Mouse (Mus musculus): Measurements from ENCODE around the gene Hsd3b7. TPM values are rescaled to one million over a fixed set of nuclear protein-coding genes. Genes with fewer than 3 reads are reported as not detected.

Hsd3b7 gene
- polyA plus RNA-seq, 1 experiment from 2014 or later = 31.8 TPM

DNA sequence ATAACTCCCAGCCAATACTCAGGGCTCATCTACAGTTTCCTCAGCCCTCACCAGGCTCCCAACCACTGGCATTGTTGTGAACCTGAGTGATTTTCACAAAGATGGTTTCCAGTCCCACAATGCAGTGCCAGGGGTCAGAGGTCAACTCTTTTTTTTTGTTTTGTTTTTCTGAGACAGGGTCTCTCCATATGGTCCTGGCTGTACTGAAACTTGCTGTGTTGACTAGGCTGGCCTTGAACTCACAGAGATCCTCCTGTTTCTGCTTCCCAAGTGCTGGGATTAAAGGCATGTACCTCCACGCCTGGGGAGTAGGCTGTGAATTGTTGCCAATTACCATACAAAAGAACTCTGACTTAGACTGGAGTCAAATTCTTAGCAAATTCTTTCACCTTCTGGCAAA lies 9.4 kb downstream of the Hsd3b7 start:
- no peaks in the 10 kb centered on the region for H3K9me3 ChIP-seq
- no peaks in the 10 kb centered on the region for H3K4me1 ChIP-seq
- H3K36me3 ChIP-seq = no peaks in the 10 kb centered on the region
- WGBS = 86% methylated on average over 1 of the region's 1 CpGs
- no peak overlapping the region for H3K4me3 ChIP-seq (replicated peaks)
- no peak overlapping the region for H3K4me2 ChIP-seq
- no peak for ATAC-seq (ENCODE audit: insufficient read depth, low FRiP score, low read depth)
- no peaks in the 10 kb centered on the region for H3K27me3 ChIP-seq (replicated peaks)
- H3K27ac ChIP-seq = no peak overlapping the region
- no peak overlapping the region for H3K9ac ChIP-seq

DNA sequence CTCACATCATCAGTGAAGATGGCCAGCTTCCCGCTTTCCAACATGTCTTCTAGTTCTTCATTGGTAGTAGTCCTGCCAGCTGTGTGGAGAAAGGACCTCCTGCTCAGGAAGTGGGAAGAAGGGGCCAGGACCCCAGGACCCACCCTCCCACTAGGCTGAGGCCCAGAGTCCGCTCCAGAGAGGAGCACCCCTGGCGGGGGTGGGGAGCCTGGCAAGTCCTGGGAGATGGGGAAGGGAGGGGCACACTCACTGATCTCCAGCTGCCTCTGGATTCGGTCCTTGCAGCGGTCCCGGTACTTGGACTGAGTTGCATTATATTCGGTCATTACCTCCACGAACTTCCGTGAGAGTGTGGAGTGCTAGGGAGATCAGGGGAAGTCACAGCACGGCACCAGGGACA lies 10.2 kb downstream of the Hsd3b7 start:
- Histone ChIP-seq H3K36me3 (no peaks in the 10 kb centered on the region), H3K4me1 (0 out of 2 replicates have a peak, but pooled peaks cover 1% of the 10 kb centered on the region), H3K9me3 (no peaks in the 10 kb centered on the region), H3K27ac (no peak overlapping the region), H3K4me2 (no peak overlapping the region), H3K4me3 (replicated peaks) (no peak overlapping the region), H3K9ac (no peak overlapping the region), H3K27me3 (replicated peaks) (no peaks in the 10 kb centered on the region)
- no peak for ATAC-seq (ENCODE audit: insufficient read depth, low FRiP score, low read depth)
- 68% methylated on average over 10 of the region's 10 CpGs for WGBS

DNA sequence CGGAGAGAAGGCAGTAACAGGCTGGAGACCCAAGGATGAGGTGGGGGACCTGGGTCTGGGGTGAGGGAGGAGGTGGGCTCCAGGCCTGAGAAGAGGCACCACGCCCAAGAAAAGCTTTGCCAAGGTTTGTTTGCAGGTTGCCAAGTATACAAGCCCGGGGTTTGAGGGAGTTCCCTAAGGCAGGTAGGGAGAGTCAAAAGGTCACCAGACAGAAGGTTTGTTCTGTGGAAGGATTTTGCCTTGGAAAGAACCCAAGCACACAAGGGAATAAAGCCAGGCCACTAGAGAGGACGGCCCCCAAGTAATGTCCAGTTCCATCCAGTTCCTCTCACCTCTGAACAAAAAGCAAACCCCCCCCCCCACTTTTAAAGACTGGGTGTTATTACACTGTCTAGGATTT lies 10.8 kb downstream of the Hsd3b7 start:
- WGBS = 75% methylated on average over 4 of the region's 4 CpGs
- Histone ChIP-seq H3K4me1 (0 out of 2 replicates have a peak, but pooled peaks cover 4% of the 10 kb centered on the region), H3K9ac (no peak overlapping the region), H3K27me3 (replicated peaks) (no peaks in the 10 kb centered on the region), H3K9me3 (no peaks in the 10 kb centered on the region), H3K4me2 (no peak overlapping the region), H3K4me3 (replicated peaks) (no peak overlapping the region), H3K27ac (no peak overlapping the region), H3K36me3 (no peaks in the 10 kb centered on the region)
- no peak for ATAC-seq (ENCODE audit: insufficient read depth, low FRiP score, low read depth)

DNA sequence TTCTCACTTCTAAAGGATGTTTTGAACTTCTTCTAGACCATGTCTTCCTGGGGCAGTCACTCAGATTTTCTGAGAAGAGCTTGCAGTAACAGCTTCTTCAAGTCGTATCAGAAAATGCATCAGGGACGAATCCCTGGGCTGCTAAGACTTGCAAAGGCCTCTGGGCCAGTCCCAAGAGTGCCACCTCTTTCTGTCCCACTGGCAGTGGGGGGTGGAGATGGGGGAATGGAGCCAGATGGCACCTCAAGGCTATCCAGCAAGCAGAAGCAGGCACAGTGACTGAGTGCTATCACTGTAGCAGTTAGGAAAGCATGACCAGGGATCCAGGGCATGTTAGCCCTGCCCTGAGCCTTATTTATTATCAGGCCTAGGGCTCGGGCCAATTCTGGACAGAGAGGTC lies 11.9 kb downstream of the Hsd3b7 start:
- no peak overlapping the region for H3K4me2 ChIP-seq
- 86% methylated on average over 3 of the region's 3 CpGs for WGBS

DNA sequence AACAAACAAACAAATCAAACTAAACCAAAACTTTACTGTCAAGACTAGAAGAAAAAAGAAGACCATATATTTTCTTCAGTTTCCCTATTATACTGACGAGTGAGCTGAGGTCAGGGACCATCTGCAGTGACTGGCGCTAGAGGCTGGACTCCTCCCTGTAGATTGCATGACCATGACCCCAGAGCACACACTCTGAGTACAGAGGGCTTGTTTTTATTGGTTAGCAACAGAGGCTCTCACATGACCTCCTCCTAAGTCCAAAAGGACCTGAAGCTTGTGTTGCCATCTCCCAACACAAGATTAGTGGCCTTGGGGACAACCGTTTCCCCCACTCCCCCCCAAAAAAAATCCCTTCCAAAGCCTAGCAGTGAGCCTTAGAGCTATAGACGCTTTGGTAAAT lies 13.4 kb downstream of the Hsd3b7 start:
- Histone ChIP-seq H3K27ac (peak overlapping the region; percentile 11; the same call in 1 of the 2 replicates), H3K9me3 (no peaks in the 10 kb centered on the region), H3K4me2 (no peak overlapping the region), H3K4me3 (replicated peaks) (no peak overlapping the region), H3K4me1 (0 out of 2 replicates have a peak, but pooled peaks cover 4% of the 10 kb centered on the region), H3K36me3 (no peaks in the 10 kb centered on the region), H3K27me3 (replicated peaks) (no peaks in the 10 kb centered on the region), H3K9ac (no peak overlapping the region)
- WGBS = 66% methylated on average over 4 of the region's 4 CpGs
- no peak for ATAC-seq (ENCODE audit: insufficient read depth, low FRiP score, low read depth)

More for the DNA sequence above, 11.9 kb downstream of the Hsd3b7 start:
- no peak for ATAC-seq (ENCODE audit: insufficient read depth, low FRiP score, low read depth)
- no peak overlapping the region for H3K27ac ChIP-seq
- H3K4me1 ChIP-seq = 0 out of 2 replicates have a peak, but pooled peaks cover 4% of the 10 kb centered on the region
- H3K4me3 ChIP-seq (replicated peaks) = no peak overlapping the region
- H3K9me3 ChIP-seq = no peaks in the 10 kb centered on the region
- no peaks in the 10 kb centered on the region for H3K36me3 ChIP-seq
- no peak overlapping the region for H3K9ac ChIP-seq
- no peaks in the 10 kb centered on the region for H3K27me3 ChIP-seq (replicated peaks)

DNA sequence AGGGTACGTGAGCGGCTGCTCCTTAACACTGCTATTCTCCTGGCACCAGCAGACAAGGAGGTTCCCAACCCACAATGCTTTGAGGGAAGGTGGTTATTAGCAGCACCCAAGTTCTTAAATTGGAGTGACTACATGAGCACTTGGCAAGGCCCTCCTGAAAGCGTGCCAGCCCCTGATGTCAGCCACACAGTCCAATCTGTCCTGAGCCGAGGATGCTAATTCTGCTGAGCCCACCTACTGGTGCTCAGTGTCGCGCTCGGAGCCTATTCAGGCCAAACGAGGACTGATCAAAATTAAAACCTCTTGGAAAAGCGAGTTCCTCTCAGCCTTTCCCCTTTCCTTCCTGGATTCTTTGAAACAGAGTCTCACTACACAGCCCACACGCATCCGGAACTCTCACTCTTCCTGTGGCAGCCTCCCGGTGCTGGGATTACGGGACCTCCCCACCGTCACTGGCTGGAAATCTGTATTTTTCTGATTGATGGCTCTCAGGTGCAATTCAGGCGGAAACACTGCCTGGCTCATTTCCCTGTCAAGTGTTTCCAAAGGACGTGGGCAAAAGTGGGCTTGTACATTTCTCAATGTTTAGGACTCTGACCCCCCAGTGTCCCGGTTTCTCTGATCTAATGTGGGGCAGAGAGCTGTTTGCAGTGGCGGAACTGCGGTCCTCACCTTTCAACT lies 14.0 kb downstream of the Hsd3b7 start:
- 79% methylated on average over 19 of the region's 19 CpGs for WGBS
- Histone ChIP-seq H3K27ac (peak overlapping the region; percentile 13; the same call in 1 of the 2 replicates), H3K4me3 (replicated peaks) (no peak overlapping the region), H3K36me3 (no peaks in the 10 kb centered on the region), H3K27me3 (replicated peaks) (no peaks in the 10 kb centered on the region), H3K9ac (no peak overlapping the region), H3K4me2 (no peak overlapping the region), H3K4me1 (0 out of 2 replicates have a peak, but pooled peaks cover 4% of the 10 kb centered on the region), H3K9me3 (no peaks in the 10 kb centered on the region)
- no peak for ATAC-seq (ENCODE audit: insufficient read depth, low FRiP score, low read depth)

DNA sequence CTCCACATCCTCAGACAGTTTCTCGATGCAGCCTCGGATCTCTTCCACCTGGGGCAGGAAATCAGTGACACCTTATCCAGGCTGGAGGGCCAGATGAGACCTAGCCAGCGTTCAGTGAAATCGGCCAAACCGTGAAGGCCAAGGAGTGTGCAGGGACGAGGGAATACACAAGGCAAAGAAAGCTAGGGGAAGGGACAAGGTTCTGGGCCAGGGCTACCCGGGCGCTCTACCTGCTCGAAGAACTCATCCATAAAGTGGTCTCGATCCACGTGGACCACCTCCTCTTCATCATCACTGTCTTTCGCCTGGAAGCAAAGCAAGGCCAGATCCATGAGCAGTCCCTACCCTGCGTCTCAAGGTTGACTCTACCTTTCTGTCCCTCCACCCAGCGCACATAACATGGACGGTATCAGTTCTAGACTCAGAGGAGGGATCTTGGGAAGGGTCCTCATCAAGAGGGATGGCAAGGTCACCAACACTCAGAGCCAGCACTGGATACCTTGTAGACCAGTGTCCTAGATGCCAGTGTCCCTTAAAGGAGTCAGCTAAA lies 14.8 kb downstream of the Hsd3b7 start:
- WGBS = 87% methylated on average over 15 of the region's 15 CpGs

DNA sequence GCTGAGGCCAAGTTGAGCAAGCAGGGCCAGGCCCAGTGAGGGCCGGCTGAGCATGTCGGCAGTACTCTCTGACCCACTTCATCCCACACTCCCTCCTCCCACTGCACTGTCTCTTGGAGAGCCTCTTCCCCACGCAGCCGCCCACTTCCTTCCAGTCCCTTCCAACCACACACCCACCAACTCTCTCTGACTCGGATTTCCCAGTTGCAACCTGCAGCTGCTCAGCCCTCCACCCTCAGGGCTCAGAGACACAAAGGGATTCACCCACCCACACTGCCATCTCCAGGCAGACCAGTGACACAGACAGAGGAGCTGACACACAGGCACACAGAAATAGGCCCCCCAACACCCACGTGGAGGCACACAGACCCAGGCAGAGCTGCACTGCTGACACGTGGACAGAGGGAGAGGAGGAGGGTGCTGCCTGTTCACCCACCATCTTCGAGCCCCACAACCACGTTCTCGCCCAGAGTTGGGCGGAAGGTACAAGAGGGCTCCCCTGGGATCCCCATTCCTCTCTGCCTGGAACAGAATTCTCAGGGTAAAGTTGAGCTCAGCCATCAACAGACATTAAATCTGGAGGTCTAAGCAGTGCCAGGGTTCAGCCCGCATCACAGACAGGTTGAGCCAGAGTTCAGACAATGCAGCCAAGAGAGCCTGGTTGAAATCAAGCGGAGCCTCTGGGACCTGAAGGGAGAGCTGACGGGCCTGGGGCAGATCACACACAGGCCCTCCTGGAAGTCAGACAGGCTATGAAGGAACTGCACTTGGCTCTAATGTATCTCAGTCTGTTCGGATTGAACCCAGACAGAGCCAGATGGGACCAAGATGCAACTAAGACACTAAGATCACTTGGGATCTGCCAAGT lies 15.8 kb downstream of the Hsd3b7 start:
- H3K9ac ChIP-seq = no peak overlapping the region
- H3K27ac ChIP-seq = no peak overlapping the region
- H3K4me2 ChIP-seq = no peak overlapping the region
- H3K9me3 ChIP-seq = no peaks in the 10 kb centered on the region
- ATAC-seq (ENCODE audit: insufficient read depth, low FRiP score, low read depth) = peak; percentile 37; the same call in 1 of the 2 replicates
- H3K27me3 ChIP-seq (replicated peaks) = no peaks in the 10 kb centered on the region
- H3K4me3 ChIP-seq (replicated peaks) = no peak overlapping the region
- no peaks in the 10 kb centered on the region for H3K36me3 ChIP-seq
- 57% methylated on average over 15 of the region's 15 CpGs for WGBS
- 0 out of 2 replicates have a peak, but pooled peaks cover 4% of the 10 kb centered on the region for H3K4me1 ChIP-seq

More for the DNA sequence above, 14.8 kb downstream of the Hsd3b7 start:
- Histone ChIP-seq H3K4me3 (replicated peaks) (no peak overlapping the region), H3K9ac (no peak overlapping the region), H3K27ac (0 out of 2 replicates have a peak overlapping the region, but pooled peaks have one; percentile 13), H3K4me2 (no peak overlapping the region), H3K9me3 (no peaks in the 10 kb centered on the region), H3K4me1 (0 out of 2 replicates have a peak, but pooled peaks cover 4% of the 10 kb centered on the region), H3K36me3 (no peaks in the 10 kb centered on the region), H3K27me3 (replicated peaks) (no peaks in the 10 kb centered on the region)
- no peak for ATAC-seq (ENCODE audit: insufficient read depth, low FRiP score, low read depth)

DNA sequence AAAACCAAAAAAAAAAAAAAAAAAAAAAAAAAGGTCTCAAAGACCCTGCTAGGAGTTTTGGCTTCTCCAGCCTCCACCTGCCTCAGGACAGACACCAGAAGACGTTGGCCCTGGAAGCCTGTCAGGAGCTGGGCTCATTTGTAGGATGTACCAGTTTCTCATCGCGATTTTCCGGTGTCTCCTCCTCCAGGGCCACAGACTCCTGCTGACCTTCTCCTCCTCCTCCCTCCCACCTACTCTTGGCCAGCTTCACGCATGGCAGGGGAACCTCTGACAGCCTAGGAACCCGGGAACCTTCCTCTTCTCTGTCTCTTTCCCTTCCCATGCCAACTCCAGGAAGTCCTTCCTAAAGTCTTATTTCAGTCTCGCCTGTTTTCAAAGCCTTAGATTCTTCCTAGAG lies 16.6 kb downstream of the Hsd3b7 start:
- Histone ChIP-seq H3K9me3 (no peaks in the 10 kb centered on the region), H3K4me2 (no peak overlapping the region), H3K36me3 (no peaks in the 10 kb centered on the region), H3K4me1 (0 out of 2 replicates have a peak, but pooled peaks cover 4% of the 10 kb centered on the region), H3K27ac (no peak overlapping the region), H3K27me3 (replicated peaks) (no peaks in the 10 kb centered on the region), H3K9ac (no peak overlapping the region), H3K4me3 (replicated peaks) (no peak overlapping the region)
- WGBS = 71% methylated on average over 7 of the region's 7 CpGs
- ATAC-seq (ENCODE audit: insufficient read depth, low FRiP score, low read depth) = no peak

DNA sequence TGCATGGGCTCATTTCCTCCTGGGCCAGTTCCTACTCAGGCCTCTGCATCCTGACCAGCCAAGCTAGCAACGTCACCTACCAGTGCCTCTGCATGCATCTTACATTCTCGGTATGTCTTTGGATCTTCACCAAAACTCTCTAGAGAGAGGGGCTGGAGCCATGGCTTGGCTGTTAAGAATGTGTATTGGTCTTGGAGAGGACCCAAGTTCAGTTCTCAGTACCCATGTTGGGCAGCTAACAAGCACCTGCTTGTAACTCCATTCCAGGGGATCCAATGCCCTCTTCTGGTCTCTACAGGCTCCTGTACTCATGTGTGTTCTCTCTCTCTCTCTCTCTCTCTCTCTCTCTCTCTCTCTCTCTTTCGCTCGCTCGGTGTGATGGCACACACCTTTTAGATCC lies 17.4 kb downstream of the Hsd3b7 start:
- no peaks in the 10 kb centered on the region for H3K36me3 ChIP-seq
- no peak overlapping the region for H3K27ac ChIP-seq
- no peak overlapping the region for H3K9ac ChIP-seq
- H3K4me3 ChIP-seq (replicated peaks) = no peak overlapping the region
- WGBS = 82% methylated on average over 5 of the region's 5 CpGs
- no peaks in the 10 kb centered on the region for H3K9me3 ChIP-seq
- H3K4me1 ChIP-seq = peaks cover 4% of the 10 kb centered on the region; the same call in 1 of the 2 replicates
- no peak overlapping the region for H3K4me2 ChIP-seq
- no peak for ATAC-seq (ENCODE audit: insufficient read depth, low FRiP score, low read depth)
- H3K27me3 ChIP-seq (replicated peaks) = no peaks in the 10 kb centered on the region

DNA sequence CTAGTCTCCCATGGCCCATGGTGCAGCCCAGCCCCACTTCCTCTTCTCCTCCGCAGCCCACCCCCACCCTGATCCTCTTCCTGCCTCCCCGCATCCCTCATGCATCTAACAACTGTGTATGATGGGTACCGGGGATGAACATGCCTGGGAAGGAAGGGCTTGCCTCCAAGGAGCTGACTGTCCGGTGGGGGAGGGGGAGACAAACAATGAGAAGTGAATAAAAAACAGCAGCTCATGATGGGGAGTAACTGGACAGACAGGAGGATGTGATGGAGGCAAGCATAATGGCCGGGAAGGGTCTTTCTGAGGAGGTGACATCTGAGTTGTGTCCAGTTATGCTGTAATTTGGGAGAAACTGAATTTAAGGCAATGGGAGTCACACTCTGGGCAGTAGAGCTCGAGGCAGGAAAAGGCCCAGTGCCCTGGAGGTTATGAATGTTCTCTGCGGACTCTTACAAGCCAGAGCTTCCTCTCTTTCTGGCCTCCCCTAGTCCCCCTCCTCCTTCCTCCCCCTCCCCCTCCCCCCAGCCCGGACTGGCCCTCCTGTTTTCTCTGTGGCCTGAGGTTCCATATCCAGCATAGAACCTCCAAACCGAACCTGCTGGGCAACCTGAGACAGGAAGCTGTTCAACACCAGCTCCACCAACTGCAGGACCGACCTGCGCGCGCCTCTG lies 20.6 kb downstream of the Hsd3b7 start:
- no peak for ATAC-seq (ENCODE audit: insufficient read depth, low FRiP score, low read depth)
- no peak overlapping the region for H3K27ac ChIP-seq

More for the DNA sequence above, 20.6 kb downstream of the Hsd3b7 start:
- H3K4me1 ChIP-seq = peaks cover 3% of the 10 kb centered on the region; the same call in 1 of the 2 replicates
- H3K4me2 ChIP-seq = no peak overlapping the region
- H3K27me3 ChIP-seq (replicated peaks) = no peaks in the 10 kb centered on the region
- H3K9me3 ChIP-seq = no peaks in the 10 kb centered on the region
- no peak overlapping the region for H3K4me3 ChIP-seq (replicated peaks)
- H3K9ac ChIP-seq = no peak overlapping the region
- 52% methylated on average over 13 of the region's 13 CpGs for WGBS
- no peaks in the 10 kb centered on the region for H3K36me3 ChIP-seq
